Mouse (Mus musculus) cerebellum, postnatal 14 days (tissue): ENCODE data around the gene Kirrel3.
A peak's percentile ranks its signal among the peaks of the same experiment; 100 is the strongest.

ENCODE experiments used
- DNase-seq, 2 experiments: peaks; one replicate each; pipeline ENCODE4 v3.0.0; 2021; ENCODE audit warnings: mixed read lengths in 2 of 2

Kirrel3 gene

GRCm38 (mm10) chr9:34837700-34838462 is 352.2 kb downstream of the Kirrel3 start:
- DNase-seq: no peak

DNA sequence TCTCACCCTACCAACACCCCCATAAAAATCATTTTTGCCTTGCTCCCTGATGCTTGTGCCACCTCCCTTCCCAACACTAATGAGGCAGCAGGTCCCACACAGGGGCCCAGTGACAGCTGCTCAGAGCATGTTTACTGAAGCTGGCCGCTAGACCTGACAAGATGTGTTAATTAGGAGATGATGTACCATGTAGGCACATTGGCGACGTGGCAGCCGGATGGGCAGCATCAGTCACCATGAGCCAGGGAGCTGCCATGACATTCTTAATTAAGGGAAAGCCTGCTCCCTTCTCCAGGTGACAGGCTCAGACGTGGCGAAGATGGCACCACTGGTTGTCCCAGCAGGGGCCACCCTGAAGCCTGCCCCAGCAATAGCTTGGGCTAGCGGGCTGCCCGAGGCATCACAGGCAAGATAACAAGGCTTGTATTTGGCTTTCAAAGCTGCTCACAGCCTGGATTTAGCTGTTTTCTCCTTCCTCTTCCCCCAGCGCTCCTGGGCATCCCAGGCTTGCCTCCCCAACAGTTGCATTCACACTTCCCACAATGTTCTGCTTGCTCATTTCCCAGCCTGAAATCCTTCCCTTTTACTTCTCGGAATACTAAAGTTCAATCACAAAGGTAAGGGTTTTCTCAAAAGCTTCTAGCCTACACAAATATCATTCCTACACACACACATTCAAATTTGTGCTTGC is 357.7 kb downstream of the Kirrel3 start:
- peak in 1 of 2 experiments; percentile 40 for DNase-seq

- no peak for DNase-seq
Measured at GRCm38 (mm10) chr9:34846440-34846839, 360.7 kb downstream of the Kirrel3 start.

- DNase-seq: peak in 1 of 2 experiments; percentile 41
Measured at GRCm38 (mm10) chr9:34847664-34848063, 362.0 kb downstream of the Kirrel3 start.

GRCm38 (mm10) chr9:34851136-34851535 is 365.4 kb downstream of the Kirrel3 start:
- peak; percentile 64 to 73 for DNase-seq

GRCm38 (mm10) chr9:34857575-34857974 is 371.9 kb downstream of the Kirrel3 start:
- DNase-seq: peak in 1 of 2 experiments; percentile 40

GRCm38 (mm10) chr9:34858071-34858470 is 372.4 kb downstream of the Kirrel3 start:
- peak in 1 of 2 experiments; percentile 54 for DNase-seq

- DNase-seq: no peak
Measured at GRCm38 (mm10) chr9:34860934-34861333, 375.2 kb downstream of the Kirrel3 start.

DNA sequence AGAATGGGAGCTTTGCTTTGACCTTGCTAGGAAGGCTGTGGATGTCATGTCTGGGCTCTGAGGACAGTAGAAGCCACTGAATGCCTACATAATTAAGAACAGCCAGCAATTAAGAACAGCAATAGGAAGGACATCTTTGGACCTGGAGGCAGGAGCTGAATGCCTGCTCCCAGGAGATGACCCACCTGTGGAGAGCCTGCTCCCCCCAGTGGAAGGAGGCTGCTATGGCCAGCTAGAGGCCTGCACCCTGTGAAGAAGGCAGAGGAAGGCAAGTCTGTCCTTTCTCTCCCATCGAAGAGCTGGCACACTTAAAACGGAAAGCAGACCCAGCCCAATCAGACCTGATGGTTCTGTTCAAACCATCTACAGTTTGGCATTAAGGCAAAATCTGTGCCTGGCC is 376.1 kb downstream of the Kirrel3 start:
- DNase-seq: peak; percentile 63 to 73

- DNase-seq: no peak
Measured at GRCm38 (mm10) chr9:34865606-34866005, 379.9 kb downstream of the Kirrel3 start.

- DNase-seq: no peak
Measured at GRCm38 (mm10) chr9:34871316-34871966, 385.7 kb downstream of the Kirrel3 start.

- no peak for DNase-seq
Measured at GRCm38 (mm10) chr9:34875238-34875637, 389.5 kb downstream of the Kirrel3 start.

GRCm38 (mm10) chr9:34877186-34877585 is 391.5 kb downstream of the Kirrel3 start:
- no peak for DNase-seq

DNA sequence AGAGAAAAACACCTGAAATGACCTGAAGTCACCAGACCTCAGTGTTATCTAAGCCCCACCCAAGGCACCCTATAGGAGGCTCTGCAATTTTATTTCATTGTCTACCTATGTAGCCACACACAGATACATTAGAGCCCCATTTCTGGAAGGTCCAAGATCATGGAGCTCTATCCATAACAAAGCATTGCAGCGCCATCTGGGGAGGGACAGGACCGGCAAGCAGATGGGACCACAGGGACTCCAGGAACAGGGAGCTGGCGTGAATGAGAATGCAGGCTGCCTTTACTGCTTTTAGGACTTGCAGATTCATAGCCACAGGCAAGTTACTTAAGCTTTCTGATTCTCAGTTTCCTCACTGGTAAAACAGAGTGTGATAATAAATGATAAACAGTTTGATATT is 392.1 kb downstream of the Kirrel3 start:
- peak; percentile 80 to 81 for DNase-seq

DNA sequence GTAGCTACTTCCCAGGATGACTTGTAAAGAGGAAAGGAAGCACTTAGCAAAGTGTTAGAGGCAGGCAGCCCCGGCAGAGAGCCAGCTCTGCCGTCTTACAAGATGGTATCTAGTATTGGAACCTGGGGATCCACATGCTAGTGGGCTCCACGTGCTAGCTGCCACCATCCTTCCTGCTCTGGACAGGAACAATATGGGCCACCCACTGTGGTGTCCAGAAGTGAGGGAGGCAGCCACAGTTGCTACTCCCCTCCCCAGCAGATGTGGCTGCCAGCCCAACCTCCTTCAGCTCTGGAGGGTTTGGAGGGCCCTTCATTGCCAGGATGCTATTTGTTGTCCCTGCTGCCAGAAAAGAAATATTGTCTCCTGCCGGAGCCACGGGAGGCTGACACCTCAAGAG is 396.1 kb downstream of the Kirrel3 start:
- DNase-seq: peak in 1 of 2 experiments; percentile 39

DNA sequence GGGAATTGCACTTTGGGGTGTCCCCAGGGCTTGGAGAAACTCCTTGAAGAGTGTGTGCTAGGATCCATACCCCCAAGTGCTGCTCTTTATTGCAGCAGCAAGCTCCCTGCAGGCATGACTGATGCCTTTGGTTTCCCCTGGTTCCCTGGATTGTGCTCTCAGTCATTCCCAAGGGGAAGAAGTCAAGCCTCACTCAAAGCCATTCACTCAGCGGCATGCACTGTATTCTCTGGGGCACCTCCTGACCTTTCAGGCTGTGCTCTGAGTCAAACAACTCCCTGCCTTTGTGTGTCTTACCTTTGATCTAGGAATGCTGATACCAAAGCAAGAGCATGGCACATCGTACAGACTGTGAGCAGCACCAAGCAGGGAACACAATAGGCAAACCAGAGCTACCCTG is 396.5 kb downstream of the Kirrel3 start:
- no peak for DNase-seq

DNA sequence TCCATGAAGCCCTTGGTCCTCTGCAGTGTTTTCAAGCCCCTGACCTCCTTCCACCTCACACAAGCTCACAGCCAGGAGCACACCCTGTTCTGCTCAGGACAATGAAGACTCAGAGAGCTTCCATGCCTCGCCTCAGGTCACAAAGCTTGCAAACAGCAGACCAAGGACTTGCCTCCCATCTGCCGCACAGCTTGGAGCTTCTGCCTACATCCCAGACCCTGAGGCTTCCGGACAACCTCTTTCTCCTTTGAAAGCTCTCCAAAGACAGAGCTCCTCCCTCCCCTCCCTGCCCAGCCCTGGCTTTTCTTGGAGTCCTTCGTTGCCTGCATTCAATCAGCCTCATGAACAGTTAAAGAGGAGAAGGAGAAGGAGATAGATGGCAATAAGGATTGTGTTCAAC is 397.4 kb downstream of the Kirrel3 start:
- peak; percentile 70 to 76 for DNase-seq

DNA sequence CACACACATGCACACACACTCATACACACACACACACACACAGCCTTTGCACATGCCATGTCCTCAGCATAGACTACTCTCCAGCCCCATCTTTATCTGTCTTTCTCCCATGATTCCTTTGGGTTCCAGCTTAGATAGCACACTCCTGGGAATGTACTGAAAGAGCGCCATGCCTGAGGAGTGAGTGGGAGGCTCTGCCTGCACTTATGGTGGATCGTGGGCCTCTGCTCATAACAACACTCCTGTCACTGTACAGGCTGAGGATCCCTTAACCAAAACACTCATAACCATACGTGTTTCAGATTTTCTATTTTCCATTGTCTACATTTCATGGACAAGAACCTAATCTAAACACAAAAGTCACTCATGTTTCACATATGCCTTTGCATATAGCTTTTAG is 398.6 kb downstream of the Kirrel3 start:
- no peak for DNase-seq

DNA sequence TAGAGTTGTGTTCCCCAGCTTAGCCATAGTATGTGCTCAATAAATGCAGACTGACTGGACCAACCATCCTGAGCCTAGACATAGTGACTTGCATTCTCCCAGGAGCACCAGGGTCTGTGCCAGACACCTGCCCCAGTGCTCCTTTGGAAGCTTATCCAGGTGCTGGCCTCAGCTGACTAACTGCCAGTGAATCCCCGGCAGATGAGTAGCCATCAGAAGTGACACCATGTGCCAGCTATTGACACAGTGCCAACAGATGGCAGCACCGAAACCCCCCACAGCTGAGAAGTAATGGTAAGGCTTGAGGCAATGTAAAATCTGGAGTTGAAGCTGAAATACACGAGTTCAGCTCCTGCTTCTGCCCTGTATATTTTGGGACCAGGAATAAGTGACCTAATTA is 399.2 kb downstream of the Kirrel3 start:
- peak; percentile 61 to 62 for DNase-seq

DNA sequence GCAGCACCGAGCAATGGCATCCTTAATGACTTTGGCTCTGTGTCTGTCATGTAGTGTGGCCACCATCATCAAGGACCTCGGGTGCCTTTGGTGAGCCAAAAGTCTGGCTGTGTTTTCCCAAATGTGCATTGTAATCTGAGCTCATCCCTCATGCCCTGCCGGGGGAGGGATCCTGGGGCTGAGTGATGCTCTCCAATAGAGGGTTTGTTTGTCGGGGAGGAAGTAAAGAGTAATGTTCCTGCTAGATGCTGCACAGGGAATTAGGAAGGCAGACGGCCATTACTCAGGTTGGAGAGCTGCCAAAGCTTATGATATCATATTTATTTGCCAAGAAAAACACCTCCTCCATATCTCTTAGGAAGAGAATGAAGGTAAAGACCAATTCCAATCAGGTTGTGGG is 401.1 kb downstream of the Kirrel3 start:
- DNase-seq: peak; percentile 79 to 85

GRCm38 (mm10) chr9:34887196-34887595 is 401.5 kb downstream of the Kirrel3 start:
- DNase-seq: peak; percentile 57 to 74

DNA sequence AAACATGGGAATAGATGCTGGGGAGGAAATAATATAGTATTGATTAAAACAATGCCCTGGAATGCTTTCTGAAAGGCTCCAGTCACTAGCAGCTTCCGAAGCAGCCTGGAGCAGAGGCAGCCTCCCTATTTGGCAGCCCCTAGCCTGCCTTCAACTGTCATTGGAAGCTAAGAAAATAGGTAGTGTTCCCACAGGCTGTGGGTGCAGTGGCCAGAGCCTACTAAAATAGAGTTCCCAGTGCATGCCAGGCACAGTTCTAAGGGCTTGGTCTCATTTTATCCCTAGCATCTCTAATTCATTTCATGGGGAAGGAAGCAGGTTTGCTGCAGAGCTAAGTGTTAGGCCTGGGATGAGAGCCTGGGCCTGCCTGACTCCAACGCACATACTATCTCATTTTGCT is 402.6 kb downstream of the Kirrel3 start:
- DNase-seq: no peak

DNA sequence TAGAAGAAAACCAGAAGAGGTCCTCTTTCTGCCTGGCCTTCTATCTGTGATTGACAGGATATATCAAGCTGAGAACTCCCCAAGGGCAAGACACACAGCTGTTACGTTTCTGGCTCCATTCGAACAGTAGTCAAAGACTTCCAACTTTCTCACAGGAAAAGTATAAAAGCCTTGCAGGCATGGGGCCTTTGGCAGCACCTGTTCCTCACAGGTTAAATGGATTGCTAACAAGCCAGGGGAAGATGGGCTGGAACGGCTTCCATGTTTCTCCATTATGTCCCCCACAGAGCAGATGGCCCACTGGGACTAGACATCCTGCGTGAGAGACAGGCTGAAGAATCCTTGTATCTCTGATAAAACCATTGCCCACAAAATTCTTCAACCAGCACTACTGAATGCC is 415.5 kb downstream of the Kirrel3 start:
- peak; percentile 30 to 61 for DNase-seq

- peak; percentile 88 to 94 for DNase-seq
Measured at GRCm38 (mm10) chr9:34901888-34902287, 416.2 kb downstream of the Kirrel3 start.
